Mouse (Mus musculus) WW6 (cell line): Measurements from ENCODE around the gene Trim16.

Experiments
- DNase-seq: peaks from one replicate; pipeline ENCODE4 v3.0.0-alpha.2; 2013; ENCODE audit warnings: low read depth, low spot score

The Trim16 gene

DNA sequence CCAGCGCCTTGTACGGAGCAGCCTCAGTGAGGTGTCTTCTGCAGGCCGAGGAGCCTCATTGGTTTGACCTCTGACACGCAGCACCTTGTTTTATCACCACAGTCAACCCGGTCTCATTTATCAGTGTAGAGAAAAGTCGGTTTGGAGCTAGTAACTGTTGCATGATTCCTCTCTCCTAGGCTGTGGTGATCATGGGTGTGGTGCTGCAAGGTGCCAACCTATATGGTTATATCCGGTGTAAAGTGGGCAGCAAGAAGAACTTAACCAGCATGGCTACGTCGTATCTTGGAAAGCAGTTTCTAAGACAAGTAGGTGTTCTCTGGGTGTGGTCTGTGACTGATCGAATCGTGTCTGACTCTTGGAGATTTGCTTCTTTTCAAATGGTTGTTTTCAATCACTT lies 71.7 kb downstream of the Trim16 start:
- no peak for DNase-seq
